Mouse (Mus musculus): Measurements from ENCODE around the gene Gins1.

DNA sequence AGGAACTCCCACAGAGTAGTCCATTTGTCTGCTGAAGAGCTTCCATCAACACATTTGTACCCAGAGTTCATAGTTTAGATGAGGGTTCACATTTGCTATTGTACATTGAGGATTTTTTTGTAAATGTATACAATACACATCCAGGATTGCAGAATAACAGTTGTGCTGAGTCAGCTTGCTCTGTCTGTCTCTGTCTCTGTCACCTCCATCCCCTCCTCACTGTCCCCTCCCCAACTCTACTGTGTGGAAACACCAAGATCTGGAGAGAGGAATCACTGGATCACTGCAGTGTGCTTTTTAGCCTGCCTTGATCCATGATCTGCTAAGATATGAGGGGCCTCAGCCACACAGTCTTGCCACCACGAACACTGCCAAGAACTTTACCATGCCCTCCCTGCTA, 19.4 kb upstream of the Gins1 start:
- TF ChIP-seq POLR2A (IDR thresholded peaks at IDR 0.05; ENCODE audit: low read depth, low read length) = no peak
- TF ChIP-seq CTCF (IDR thresholded peaks at IDR 0.05; ENCODE audit: borderline replicate concordance, insufficient read depth, low read length) = no peak

All from embryonic fibroblast, embryonic 13.5 days (primary cell).